Mouse (Mus musculus) midbrain, embryonic 11.5 days (tissue): ENCODE data around the gene Ptch1. TPM values are rescaled to one million over a fixed set of nuclear protein-coding genes. Genes with fewer than 3 reads are reported as not detected.

Experiments used
- ATAC-seq: fragments of 200-750 bp; cut with Nextera tagmentation; 2 replicates; pipeline ENCODE4 v1.8.0; 2017; ENCODE audit warnings: moderate TSS enrichment, moderate library complexity; ENCODE audit not compliant: low FRiP score
- DNase-seq: peaks from one replicate; pipeline ENCODE4 v3.0.0; 2015; ENCODE audit warnings: low spot score; ENCODE audit errors: missing footprints
- H3K27ac ChIP-seq: fragments of 300-500 bp; sonication (generic); 2 replicates; pipeline ENCODE4 v1.5.1; 2014; ENCODE audit warnings: low read depth, low read length
- H3K27me3 ChIP-seq: fragments of 300-500 bp; sonication (generic); 2 replicates; pipeline ENCODE4 v1.6.1; 2014; ENCODE audit warnings: mild to moderate bottlenecking, low read length, moderate library complexity, mixed read lengths; ENCODE audit not compliant: control insufficient read depth, insufficient read depth
- H3K36me3 ChIP-seq: fragments of 300-500 bp; sonication (generic); 2 replicates; pipeline ENCODE4 v1.6.1; 2014; ENCODE audit warnings: mild to moderate bottlenecking, low read length, moderate library complexity, mixed read lengths; ENCODE audit not compliant: control insufficient read depth, insufficient read depth
- H3K4me1 ChIP-seq: fragments of 300-500 bp; sonication (generic); 2 replicates; pipeline ENCODE4 v1.6.1; 2014; ENCODE audit warnings: low read length; ENCODE audit not compliant: control insufficient read depth, insufficient read depth
- H3K4me2 ChIP-seq: fragments of 300-500 bp; sonication (generic); 2 replicates; pipeline ENCODE4 v1.6.1; 2014; ENCODE audit warnings: mild to moderate bottlenecking, moderate library complexity
- H3K4me3 ChIP-seq: fragments of 300-500 bp; sonication (generic); 2 replicates; pipeline ENCODE4 v1.5.1; 2014; ENCODE audit warnings: low read depth, low read length
- H3K9ac ChIP-seq: fragments of 300-500 bp; sonication (generic); 2 replicates; pipeline ENCODE4 v1.6.1; 2014; ENCODE audit warnings: low read length
- H3K9me3 ChIP-seq: fragments of 300-500 bp; sonication (generic); 2 replicates; pipeline ENCODE4 v1.6.1; 2016; ENCODE audit warnings: low read length; ENCODE audit not compliant: control insufficient read depth
- WGBS: fragments of 180-500 bp; shearing (Covaris S2); extraction: QIAGEN DNeasy Blood & Tissue Kit; methylation state at CpG from one replicate; pipeline ENCODE4 v1.1.7; 2014; 5-methylcytosine and 5-hydroxymethylcytosine counted together
- polyA plus RNA-seq: library from polyadenylated mRNA; unstranded; fragments of >200 nt; fragmentation: Nextera tagmentation; extraction: Ambion mirVana; gene quantifications from 2 replicates; pipeline ENCODE4 v1.2.1, GENCODE M21; 2014

Ptch1 gene
- polyA plus RNA-seq, 1 experiment from 2014 or later = 22.6 TPM

DNA sequence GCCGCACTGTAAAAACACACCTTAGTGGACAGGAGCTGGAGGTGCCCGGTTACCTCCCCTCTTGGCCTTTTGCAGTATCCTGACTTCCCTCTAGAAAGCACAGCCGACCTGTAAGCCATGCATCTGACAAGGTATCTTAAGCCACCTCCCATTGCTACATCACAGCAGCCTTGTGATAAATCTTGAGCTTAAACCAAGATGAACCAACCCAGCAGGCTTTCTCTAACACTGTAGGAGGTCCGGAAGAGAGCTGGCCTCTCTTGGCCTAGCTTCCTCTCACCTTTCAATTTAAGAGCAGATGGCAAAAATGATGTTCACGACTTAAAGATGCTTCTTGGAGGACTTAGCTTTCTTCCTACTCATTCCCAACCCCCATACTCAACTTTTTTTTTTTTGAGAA, 17.5 kb downstream of the Ptch1 start:
- Histone ChIP-seq H3K4me3 (peak overlapping the region; percentile 1; the same call in 1 of the 2 replicates), H3K9ac (no peak overlapping the region)
- no peak for ATAC-seq

GRCm38 (mm10) chr13:63554569-63554968, 18.8 kb downstream of the Ptch1 start:
- Histone ChIP-seq H3K27me3 (0 out of 2 replicates have a peak, but pooled peaks cover 2% of the 10 kb centered on the region), H3K9ac (no peak overlapping the region), H3K4me1 (peaks cover 80% of the 10 kb centered on the region), H3K36me3 (0 out of 2 replicates have a peak, but pooled peaks cover 3% of the 10 kb centered on the region), H3K4me3 (no peak overlapping the region; the same call in 1 of the 2 replicates), H3K27ac (peak overlapping the region; percentile 77), H3K4me2 (peak overlapping the region; percentile 33), H3K9me3 (no peaks in the 10 kb centered on the region)
- WGBS = 14% methylated on average over 11 of the region's 11 CpGs
- ATAC-seq (peak; percentile 91), DNase-seq (peak; percentile 93)

More for the DNA sequence above, 17.5 kb downstream of the Ptch1 start:
- Histone ChIP-seq H3K9me3 (no peaks in the 10 kb centered on the region), H3K27me3 (0 out of 2 replicates have a peak, but pooled peaks cover 2% of the 10 kb centered on the region), H3K27ac (peak overlapping the region; percentile 77), H3K4me1 (peaks cover 85% of the 10 kb centered on the region), H3K36me3 (0 out of 2 replicates have a peak, but pooled peaks cover 2% of the 10 kb centered on the region), H3K4me2 (peak overlapping the region; percentile 33)
- DNase-seq = peak; percentile 89
- 29% methylated on average over 5 of the region's 5 CpGs for WGBS

- Histone ChIP-seq H3K27ac (peak overlapping the region; percentile 40; the same call in 1 of the 2 replicates), H3K9me3 (no peaks in the 10 kb centered on the region), H3K4me1 (peaks cover 74% of the 10 kb centered on the region), H3K36me3 (0 out of 2 replicates have a peak, but pooled peaks cover 3% of the 10 kb centered on the region), H3K4me2 (peak overlapping the region; percentile 33; the same call in 1 of the 2 replicates), H3K4me3 (no peak overlapping the region), H3K27me3 (no peaks in the 10 kb centered on the region), H3K9ac (0 out of 2 replicates have a peak overlapping the region, but pooled peaks have one; percentile 9)
- 18% methylated on average over 5 of the region's 5 CpGs for whole genome bisulfite sequencing
- DNase-seq (peak; percentile 90), ATAC-seq (peak; percentile 22; the same call in 1 of the 2 replicates)
These were observed 20.0 kb downstream of the Ptch1 start for GRCm38 (mm10) chr13:63553436-63553835.

- Histone ChIP-seq H3K4me2 (peak overlapping the region; percentile 10; the same call in 1 of the 2 replicates), H3K4me1 (peaks cover 65% of the 10 kb centered on the region), H3K4me3 (no peak overlapping the region), H3K9ac (peak overlapping the region; percentile 26; the same call in 1 of the 2 replicates), H3K9me3 (no peaks in the 10 kb centered on the region), H3K27me3 (no peaks in the 10 kb centered on the region), H3K36me3 (peaks cover 3% of the 10 kb centered on the region; the same call in 1 of the 2 replicates), H3K27ac (peak overlapping the region; percentile 36)
- WGBS = 62% methylated on average over 10 of the region's 10 CpGs
- ATAC-seq (peak; percentile 35; the same call in 1 of the 2 replicates), DNase-seq (peak; percentile 86)
These were observed 21.0 kb downstream of the Ptch1 start for GRCm38 (mm10) chr13:63552291-63552932.

GRCm38 (mm10) chr13:63551552-63552290, 21.7 kb downstream of the Ptch1 start:
- peak; percentile 79 for DNase-seq
- Histone ChIP-seq H3K27me3 (no peaks in the 10 kb centered on the region), H3K4me3 (no peak overlapping the region), H3K36me3 (peaks cover 3% of the 10 kb centered on the region; the same call in 1 of the 2 replicates), H3K9me3 (no peaks in the 10 kb centered on the region), H3K4me1 (peaks cover 58% of the 10 kb centered on the region), H3K4me2 (no peak overlapping the region), H3K27ac (peak overlapping the region; percentile 36), H3K9ac (no peak overlapping the region)
- ATAC-seq = no peak
- WGBS = 61% methylated on average over 10 of the region's 10 CpGs

DNA sequence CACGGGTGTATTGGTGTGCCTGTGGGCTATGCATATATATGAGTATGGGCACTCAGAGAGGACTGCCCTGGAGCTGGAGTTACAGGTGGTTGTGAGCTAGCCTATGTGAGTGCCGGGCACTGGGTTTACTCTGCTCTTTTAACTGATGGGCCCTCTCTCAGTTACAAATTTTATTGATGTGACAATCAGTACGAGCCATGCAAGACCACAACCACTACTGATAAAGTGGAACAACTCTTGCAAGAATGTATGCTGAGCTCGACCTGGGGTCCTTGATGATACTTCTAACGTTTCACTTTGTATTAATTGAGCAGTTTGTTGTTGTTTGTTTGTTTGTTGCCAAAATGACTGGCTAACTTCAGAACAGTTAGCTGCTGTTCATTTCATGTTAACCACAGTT, 23.0 kb downstream of the Ptch1 start:
- Histone ChIP-seq H3K9me3 (no peaks in the 10 kb centered on the region), H3K27me3 (no peaks in the 10 kb centered on the region), H3K36me3 (peaks cover 3% of the 10 kb centered on the region; the same call in 1 of the 2 replicates), H3K4me1 (peaks cover 54% of the 10 kb centered on the region), H3K4me3 (no peak overlapping the region), H3K27ac (no peak overlapping the region), H3K9ac (no peak overlapping the region), H3K4me2 (no peak overlapping the region)
- ATAC-seq = no peak
- DNase-seq = peak; percentile 77
- 84% methylated on average over 5 of the region's 5 CpGs for WGBS

- no peak for ATAC-seq
- Histone ChIP-seq H3K4me2 (no peak overlapping the region), H3K36me3 (peaks cover 3% of the 10 kb centered on the region; the same call in 1 of the 2 replicates), H3K9ac (no peak overlapping the region), H3K27ac (no peak overlapping the region), H3K9me3 (no peaks in the 10 kb centered on the region), H3K27me3 (no peaks in the 10 kb centered on the region), H3K4me1 (peaks cover 58% of the 10 kb centered on the region), H3K4me3 (no peak overlapping the region)
- DNase-seq = no peak
- 65% methylated on average over 5 of the region's 5 CpGs for WGBS
These were observed 24.2 kb downstream of the Ptch1 start for GRCm38 (mm10) chr13:63549210-63549609.

DNA sequence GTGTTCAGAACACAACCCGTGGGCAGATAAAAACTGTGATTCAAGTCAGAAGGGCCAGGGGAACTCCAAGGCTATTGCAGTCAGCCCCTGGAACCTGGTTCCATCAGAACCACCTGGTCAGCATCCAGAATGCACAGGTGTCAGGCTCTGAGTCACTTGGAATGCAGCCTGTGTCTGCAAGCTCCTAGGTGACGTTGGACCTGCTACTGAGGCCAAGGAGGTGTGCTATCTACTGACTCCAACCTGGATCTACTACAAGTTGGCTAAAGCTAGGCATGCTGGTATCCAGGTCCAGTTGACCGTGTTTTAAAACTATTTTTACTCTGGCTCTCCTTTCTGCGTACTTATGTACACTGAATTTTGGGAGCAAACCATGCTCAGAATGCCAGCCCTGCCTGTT, 24.8 kb downstream of the Ptch1 start:
- H3K27me3 ChIP-seq = no peaks in the 10 kb centered on the region
- H3K9ac ChIP-seq = no peak overlapping the region
- WGBS = 89% methylated on average over 4 of the region's 4 CpGs
- H3K4me2 ChIP-seq = no peak overlapping the region
- H3K4me3 ChIP-seq = no peak overlapping the region
- peaks cover 52% of the 10 kb centered on the region for H3K4me1 ChIP-seq
- DNase-seq (no peak), ATAC-seq (no peak)
- peaks cover 3% of the 10 kb centered on the region; the same call in 1 of the 2 replicates for H3K36me3 ChIP-seq
- H3K9me3 ChIP-seq = no peaks in the 10 kb centered on the region
- no peak overlapping the region for H3K27ac ChIP-seq
